Mouse (Mus musculus): Measurements from ENCODE around the gene Os9. TPM values are rescaled to one million over a fixed set of nuclear protein-coding genes. Genes with fewer than 3 reads are reported as not detected.

Gene Os9
- 108 and 114 TPM in 2 replicates for polyA plus RNA-seq (2012; rRNA removed)

DNA sequence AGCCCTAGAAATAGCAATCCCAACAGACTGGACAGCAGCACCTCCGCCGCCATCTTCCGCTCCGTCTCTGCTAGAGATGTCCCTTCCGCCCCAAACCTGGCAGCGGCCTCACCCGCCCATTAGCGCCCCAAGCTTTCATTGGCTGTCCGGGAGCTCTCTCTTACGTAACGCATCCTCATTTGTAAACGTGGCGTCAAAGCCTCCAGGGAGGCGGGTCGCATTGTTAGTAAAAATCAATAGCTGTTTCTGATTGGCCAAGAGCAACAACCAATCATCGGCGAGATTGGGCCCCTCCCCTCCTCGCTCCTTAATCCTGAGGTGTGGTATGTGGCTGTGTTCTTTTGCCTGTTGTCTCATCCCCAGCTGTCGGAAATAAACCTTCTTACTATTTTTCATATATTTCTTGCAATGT lies at the start of gene Os9:
Gene Os9, minus strand, starts transcription at position 66 of the 412 bp plus-strand sequence.
- no peaks in the 10 kb centered on the region for H3K27me3 ChIP-seq (replicated peaks; ENCODE audit: control insufficient read depth, insufficient read depth, low read length)
- H3K4me3 ChIP-seq (ENCODE audit: insufficient read depth, low read depth, low read length): peak within 1 kb of the TSS; percentile 93
- H3K36me3 ChIP-seq (ENCODE audit: control insufficient read depth, insufficient read depth, low read length): peaks cover 2% of the 10 kb centered on the region
- WGBS: under 1% methylated on average over 19 of the region's 19 CpGs
- TF ChIP-seq POLR2A (IDR thresholded peaks at IDR 0.05; ENCODE audit: low read depth, low read length) (peak; percentile 76), CTCF (conservative IDR thresholded peaks at IDR 0.05; ENCODE audit: insufficient read depth, insufficient read length, low read depth, low read length) (no peak)
- DNase-seq: peak; percentile 99
- H3K4me1 ChIP-seq (ENCODE audit: control insufficient read depth, insufficient read depth, low read length): 0 out of 2 replicates have a peak, but pooled peaks cover 3% of the 10 kb centered on the region
- 0 out of 2 replicates have a peak within 1 kb of the TSS, but pooled peaks have one; percentile 11 for H3K27ac ChIP-seq (ENCODE audit: insufficient read depth, low read depth, low read length)

DNA sequence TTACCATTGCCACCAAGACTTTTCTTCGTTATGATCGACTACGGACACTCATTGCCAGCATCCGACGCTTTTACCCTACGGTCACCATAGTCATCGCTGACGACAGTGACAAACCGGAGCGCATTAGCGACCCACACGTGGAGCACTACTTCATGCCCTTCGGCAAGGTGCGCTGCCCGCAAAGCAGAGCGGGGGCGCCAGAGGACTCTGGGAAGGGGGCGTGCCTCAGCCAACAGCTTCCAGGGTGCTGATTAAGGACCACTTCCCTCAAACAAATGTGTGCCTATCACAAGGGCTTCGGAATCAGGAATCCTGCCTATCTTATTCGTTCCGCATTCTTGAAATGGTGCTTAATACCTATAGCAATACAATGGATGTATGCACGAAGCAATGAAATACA lies 49.1 kb upstream of the Os9 start:
- no peak for TF ChIP-seq POLR2A (IDR thresholded peaks at IDR 0.05; ENCODE audit: low read depth, low read length)
- no peak for TF ChIP-seq CTCF (conservative IDR thresholded peaks at IDR 0.05; ENCODE audit: insufficient read depth, insufficient read length, low read depth, low read length)
- Histone ChIP-seq H3K4me3 (ENCODE audit: insufficient read depth, low read depth, low read length) (no peak overlapping the region), H3K27me3 (replicated peaks; ENCODE audit: control insufficient read depth, insufficient read depth, low read length) (peaks cover 2% of the 10 kb centered on the region; the same call in 1 of the 2 replicates), H3K27ac (ENCODE audit: insufficient read depth, low read depth, low read length) (no peak overlapping the region), H3K4me1 (ENCODE audit: control insufficient read depth, insufficient read depth, low read length) (no peaks in the 10 kb centered on the region), H3K36me3 (ENCODE audit: control insufficient read depth, insufficient read depth, low read length) (no peaks in the 10 kb centered on the region)
- no peak for DNase-seq
- 20% methylated on average over 22 of the region's 22 CpGs for WGBS

DNA sequence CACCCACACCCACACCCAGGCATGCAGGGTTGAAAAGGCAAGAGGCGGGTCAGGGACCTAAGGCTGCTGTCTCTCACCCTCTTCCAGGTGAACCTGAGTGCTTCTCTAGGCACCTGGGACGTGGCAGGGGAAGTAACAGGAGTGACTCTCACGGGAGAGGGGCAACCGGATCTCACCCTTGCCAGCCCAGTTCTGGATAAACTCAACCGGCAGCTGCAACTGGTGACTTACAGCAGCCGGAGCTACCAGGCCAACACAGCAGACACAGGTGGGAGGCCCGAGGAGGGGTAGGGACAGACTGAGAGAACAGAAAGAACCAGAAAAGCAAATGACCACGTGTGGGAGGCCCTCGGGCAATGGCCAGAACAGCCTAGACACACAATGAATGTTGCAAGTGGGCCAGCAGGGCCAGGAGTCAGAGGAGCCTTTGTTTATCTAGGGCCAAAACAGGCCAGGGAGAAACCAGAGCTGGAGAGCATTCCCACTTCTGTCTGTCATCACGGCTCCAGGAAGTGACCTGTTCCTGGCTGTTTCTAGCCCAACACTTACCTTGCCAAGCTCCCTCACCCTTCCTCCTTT lies 46.8 kb upstream of the Os9 start:
- no peak overlapping the region for H3K4me3 ChIP-seq (ENCODE audit: insufficient read depth, low read depth, low read length)
- DNase-seq: no peak
- 0 out of 2 replicates have a peak, but pooled peaks cover 2% of the 10 kb centered on the region for H3K4me1 ChIP-seq (ENCODE audit: control insufficient read depth, insufficient read depth, low read length)
- H3K27me3 ChIP-seq (replicated peaks; ENCODE audit: control insufficient read depth, insufficient read depth, low read length): peaks cover 2% of the 10 kb centered on the region; the same call in 1 of the 2 replicates
- no peak for TF ChIP-seq POLR2A (IDR thresholded peaks at IDR 0.05; ENCODE audit: low read depth, low read length)
- no peak for TF ChIP-seq CTCF (conservative IDR thresholded peaks at IDR 0.05; ENCODE audit: insufficient read depth, insufficient read length, low read depth, low read length)
- no peak overlapping the region for H3K27ac ChIP-seq (ENCODE audit: insufficient read depth, low read depth, low read length)
- no peaks in the 10 kb centered on the region for H3K36me3 ChIP-seq (ENCODE audit: control insufficient read depth, insufficient read depth, low read length)
- 64% methylated on average over 10 of the region's 10 CpGs for WGBS

DNA sequence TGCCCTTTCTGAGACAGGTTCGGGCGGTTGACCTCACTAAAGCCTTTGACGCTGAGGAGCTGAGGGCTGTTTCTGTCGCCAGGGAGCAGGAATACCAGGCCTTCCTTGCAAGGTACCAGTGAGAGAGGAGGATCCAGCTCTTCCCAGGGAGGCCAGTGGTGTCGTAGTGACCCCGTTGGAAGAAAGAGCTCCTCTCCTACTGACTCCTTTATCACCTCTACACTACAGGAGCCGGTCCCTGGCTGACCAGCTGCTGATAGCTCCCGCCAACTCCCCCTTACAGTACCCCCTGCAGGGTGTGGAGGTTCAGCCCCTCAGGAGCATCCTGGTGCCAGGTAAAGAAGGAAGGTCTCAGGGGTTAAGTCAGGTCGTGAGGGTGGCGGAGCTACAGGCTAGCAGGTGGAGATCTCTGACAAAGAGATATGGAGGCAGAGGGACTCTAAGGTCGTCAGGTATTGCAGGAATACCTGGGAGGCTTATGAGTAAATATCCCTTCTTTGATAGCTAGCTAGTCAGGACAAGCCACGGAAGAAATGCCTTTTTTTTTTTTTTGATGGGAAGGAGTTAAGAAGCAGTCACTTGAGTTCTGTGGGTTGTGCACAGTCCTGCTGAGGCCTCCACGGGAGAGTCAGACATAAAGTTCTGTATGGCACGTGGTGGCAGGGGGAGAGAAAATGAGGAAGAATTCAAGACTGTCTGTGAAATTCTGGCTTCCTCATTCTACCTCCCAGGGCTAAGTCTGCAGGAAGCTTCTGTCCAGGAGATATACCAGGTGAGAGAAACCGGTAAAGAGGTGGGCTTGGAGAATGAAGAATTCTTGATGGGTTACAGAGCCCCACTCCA lies 46.1 kb upstream of the Os9 start:
- no peak for DNase-seq
- H3K36me3 ChIP-seq (ENCODE audit: control insufficient read depth, insufficient read depth, low read length): no peaks in the 10 kb centered on the region
- 64% methylated on average over 15 of the region's 15 CpGs for WGBS
- TF ChIP-seq CTCF (conservative IDR thresholded peaks at IDR 0.05; ENCODE audit: insufficient read depth, insufficient read length, low read depth, low read length) (no peak), POLR2A (IDR thresholded peaks at IDR 0.05; ENCODE audit: low read depth, low read length) (no peak)
- no peak overlapping the region for H3K4me3 ChIP-seq (ENCODE audit: insufficient read depth, low read depth, low read length)
- H3K27me3 ChIP-seq (replicated peaks; ENCODE audit: control insufficient read depth, insufficient read depth, low read length): peaks cover 2% of the 10 kb centered on the region; the same call in 1 of the 2 replicates
- 0 out of 2 replicates have a peak, but pooled peaks cover 2% of the 10 kb centered on the region for H3K4me1 ChIP-seq (ENCODE audit: control insufficient read depth, insufficient read depth, low read length)
- no peak overlapping the region for H3K27ac ChIP-seq (ENCODE audit: insufficient read depth, low read depth, low read length)

DNA sequence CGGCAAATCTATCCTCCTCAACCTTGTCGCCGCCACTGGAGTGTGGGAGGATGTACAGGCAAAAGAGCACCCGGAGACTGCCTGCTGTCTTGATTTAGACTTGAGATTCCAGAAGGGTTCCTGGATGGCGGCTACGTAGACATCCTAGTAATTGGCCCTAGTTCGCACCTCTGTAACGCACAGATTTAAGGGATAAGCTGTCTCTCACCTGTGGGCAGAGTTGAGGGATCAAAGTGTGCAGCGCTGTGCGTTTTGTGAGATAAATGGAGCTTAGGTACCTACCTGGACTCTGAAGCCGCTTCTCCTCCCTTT lies 45.4 kb upstream of the Os9 start:
- no peak for TF ChIP-seq POLR2A (IDR thresholded peaks at IDR 0.05; ENCODE audit: low read depth, low read length)
- no peak for TF ChIP-seq CTCF (conservative IDR thresholded peaks at IDR 0.05; ENCODE audit: insufficient read depth, insufficient read length, low read depth, low read length)
- no peak for DNase-seq
- 27% methylated on average over 11 of the region's 11 CpGs for WGBS

DNA sequence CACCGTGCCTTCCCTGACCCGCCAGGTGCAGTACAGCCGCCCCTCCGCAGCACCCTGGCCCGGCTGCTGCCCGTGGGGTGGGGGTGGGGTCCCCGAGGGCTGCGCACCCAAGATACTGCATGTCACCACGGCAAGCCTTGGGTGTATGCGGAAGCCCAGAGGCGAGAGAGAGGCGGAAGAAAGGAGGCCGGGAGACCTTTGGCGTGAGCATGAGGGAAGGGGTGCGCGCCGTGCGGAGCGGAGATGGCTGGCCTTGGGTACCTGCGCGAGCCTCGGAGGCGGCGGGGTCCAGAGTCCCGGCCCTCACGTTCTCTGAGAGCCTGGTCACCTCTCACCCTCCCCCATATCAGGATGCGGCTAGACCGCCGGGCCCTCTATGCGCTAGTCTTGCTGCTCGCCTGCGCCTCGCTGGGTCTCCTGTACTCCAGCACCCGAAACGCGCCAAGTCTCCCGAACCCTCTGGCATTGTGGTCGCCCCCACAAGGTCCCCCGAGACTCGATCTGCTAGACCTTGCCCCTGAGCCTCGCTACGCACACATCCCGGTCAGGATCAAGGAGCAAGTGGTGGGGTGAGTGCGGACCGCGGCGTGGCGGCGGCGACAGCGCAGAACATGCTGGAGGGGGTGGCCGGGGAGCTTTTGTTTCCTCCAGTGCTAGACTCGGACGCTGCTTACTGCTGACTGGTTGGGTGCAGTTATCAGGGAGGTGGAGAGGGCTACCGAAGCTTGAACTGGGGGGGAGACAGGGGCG lies 44.9 kb upstream of the Os9 start:
- TF ChIP-seq CTCF (conservative IDR thresholded peaks at IDR 0.05; ENCODE audit: insufficient read depth, insufficient read length, low read depth, low read length) (no peak), POLR2A (IDR thresholded peaks at IDR 0.05; ENCODE audit: low read depth, low read length) (no peak)
- Histone ChIP-seq H3K27me3 (replicated peaks; ENCODE audit: control insufficient read depth, insufficient read depth, low read length) (peaks cover 2% of the 10 kb centered on the region; the same call in 1 of the 2 replicates), H3K36me3 (ENCODE audit: control insufficient read depth, insufficient read depth, low read length) (no peaks in the 10 kb centered on the region), H3K27ac (ENCODE audit: insufficient read depth, low read depth, low read length) (peak overlapping the region; percentile 5; the same call in 1 of the 2 replicates), H3K4me3 (ENCODE audit: insufficient read depth, low read depth, low read length) (peak overlapping the region; percentile 60), H3K4me1 (ENCODE audit: control insufficient read depth, insufficient read depth, low read length) (0 out of 2 replicates have a peak, but pooled peaks cover 2% of the 10 kb centered on the region)
- WGBS: 2% methylated on average over 56 of the region's 56 CpGs
- no peak for DNase-seq

More for the DNA sequence above, 45.4 kb upstream of the Os9 start:
- no peaks in the 10 kb centered on the region for H3K36me3 ChIP-seq (ENCODE audit: control insufficient read depth, insufficient read depth, low read length)
- no peak overlapping the region for H3K27ac ChIP-seq (ENCODE audit: insufficient read depth, low read depth, low read length)
- H3K27me3 ChIP-seq (replicated peaks; ENCODE audit: control insufficient read depth, insufficient read depth, low read length): peaks cover 2% of the 10 kb centered on the region; the same call in 1 of the 2 replicates
- 0 out of 2 replicates have a peak, but pooled peaks cover 2% of the 10 kb centered on the region for H3K4me1 ChIP-seq (ENCODE audit: control insufficient read depth, insufficient read depth, low read length)
- H3K4me3 ChIP-seq (ENCODE audit: insufficient read depth, low read depth, low read length): peak overlapping the region; percentile 60
